Mouse (Mus musculus): Measurements from ENCODE around the gene Dnajb5. TPM values are rescaled to one million over a fixed set of nuclear protein-coding genes. Genes with fewer than 3 reads are reported as not detected.
A peak's percentile ranks its signal among the peaks of the same experiment; 100 is the strongest.

Dnajb5 gene
- polyA plus RNA-seq (2012; ENCODE audit: insufficient read depth, insufficient read length, low replicate concordance, missing spikeins), result 176 TPM in 1 of 2 replicates, not detected in the other

GRCm38 (mm10) chr4:42949676-42950051, at the start of gene Dnajb5:
Gene Dnajb5 (plus strand): TSS chr4:42949814.
- TF ChIP-seq CTCF (IDR thresholded peaks at IDR 0.05; ENCODE audit: insufficient read depth, low read depth, low read length), result no peak
- TF ChIP-seq POLR2A (IDR thresholded peaks at IDR 0.05; ENCODE audit: insufficient read depth, low read depth, low read length), result peak; percentile 92
- Histone ChIP-seq H3K4me3 (ENCODE audit: insufficient read depth, low read depth, low read length) (peak within 1 kb of the TSS; percentile 79), H3K4me1 (ENCODE audit: control insufficient read depth, insufficient read depth, low read length) (peaks cover 36% of the 10 kb centered on the region), H3K27ac (ENCODE audit: insufficient read depth, low read depth, low read length) (peak within 1 kb of the TSS; percentile 96)
- WGBS, result 1% methylated on average over 38 of the region's 39 CpGs

- WGBS, result 18% methylated on average over 5 of the region's 5 CpGs
- H3K27ac ChIP-seq (ENCODE audit: insufficient read depth, low read depth, low read length), result no peak overlapping the region
- H3K4me3 ChIP-seq (ENCODE audit: insufficient read depth, low read depth, low read length), result no peak overlapping the region
- no peak for TF ChIP-seq CTCF (IDR thresholded peaks at IDR 0.05; ENCODE audit: insufficient read depth, low read depth, low read length)
- TF ChIP-seq POLR2A (IDR thresholded peaks at IDR 0.05; ENCODE audit: insufficient read depth, low read depth, low read length), result no peak
- 0 out of 2 replicates have a peak, but pooled peaks cover 6% of the 10 kb centered on the region for H3K4me1 ChIP-seq (ENCODE audit: control insufficient read depth, insufficient read depth, low read length)
These were observed 48.7 kb upstream of the Dnajb5 start for GRCm38 (mm10) chr4:42900878-42901277.

- WGBS, result 63% methylated on average over 9 of the region's 9 CpGs
- 0 out of 2 replicates have a peak, but pooled peaks cover 6% of the 10 kb centered on the region for H3K4me1 ChIP-seq (ENCODE audit: control insufficient read depth, insufficient read depth, low read length)
- TF ChIP-seq CTCF (IDR thresholded peaks at IDR 0.05; ENCODE audit: insufficient read depth, low read depth, low read length), result peak; percentile 35; the same call in 1 of the 2 replicates
- no peak for TF ChIP-seq POLR2A (IDR thresholded peaks at IDR 0.05; ENCODE audit: insufficient read depth, low read depth, low read length)
- H3K27ac ChIP-seq (ENCODE audit: insufficient read depth, low read depth, low read length), result no peak overlapping the region
- H3K4me3 ChIP-seq (ENCODE audit: insufficient read depth, low read depth, low read length), result no peak overlapping the region
These were observed 47.4 kb upstream of the Dnajb5 start for GRCm38 (mm10) chr4:42902174-42902573.

GRCm38 (mm10) chr4:42902730-42903129, 46.9 kb upstream of the Dnajb5 start:
- Histone ChIP-seq H3K4me1 (ENCODE audit: control insufficient read depth, insufficient read depth, low read length) (0 out of 2 replicates have a peak, but pooled peaks cover 6% of the 10 kb centered on the region), H3K27ac (ENCODE audit: insufficient read depth, low read depth, low read length) (no peak overlapping the region), H3K4me3 (ENCODE audit: insufficient read depth, low read depth, low read length) (no peak overlapping the region)
- TF ChIP-seq POLR2A (IDR thresholded peaks at IDR 0.05; ENCODE audit: insufficient read depth, low read depth, low read length) (no peak), CTCF (IDR thresholded peaks at IDR 0.05; ENCODE audit: insufficient read depth, low read depth, low read length) (no peak)
- WGBS, result 94% methylated on average over 5 of the region's 5 CpGs

GRCm38 (mm10) chr4:42903942-42904341, 45.7 kb upstream of the Dnajb5 start:
- H3K27ac ChIP-seq (ENCODE audit: insufficient read depth, low read depth, low read length), result no peak overlapping the region
- H3K4me1 ChIP-seq (ENCODE audit: control insufficient read depth, insufficient read depth, low read length), result 0 out of 2 replicates have a peak, but pooled peaks cover 6% of the 10 kb centered on the region
- TF ChIP-seq CTCF (IDR thresholded peaks at IDR 0.05; ENCODE audit: insufficient read depth, low read depth, low read length), result no peak
- TF ChIP-seq POLR2A (IDR thresholded peaks at IDR 0.05; ENCODE audit: insufficient read depth, low read depth, low read length), result no peak
- no peak overlapping the region for H3K4me3 ChIP-seq (ENCODE audit: insufficient read depth, low read depth, low read length)
- 90% methylated on average over 1 of the region's 1 CpGs for WGBS

- Histone ChIP-seq H3K4me1 (ENCODE audit: control insufficient read depth, insufficient read depth, low read length) (0 out of 2 replicates have a peak, but pooled peaks cover 6% of the 10 kb centered on the region), H3K4me3 (ENCODE audit: insufficient read depth, low read depth, low read length) (no peak overlapping the region), H3K27ac (ENCODE audit: insufficient read depth, low read depth, low read length) (no peak overlapping the region)
- 87% methylated on average over 3 of the region's 3 CpGs for WGBS
- TF ChIP-seq CTCF (IDR thresholded peaks at IDR 0.05; ENCODE audit: insufficient read depth, low read depth, low read length), result no peak
- TF ChIP-seq POLR2A (IDR thresholded peaks at IDR 0.05; ENCODE audit: insufficient read depth, low read depth, low read length), result no peak
These were observed 45.1 kb upstream of the Dnajb5 start for GRCm38 (mm10) chr4:42904523-42904922.

GRCm38 (mm10) chr4:42904966-42905365, 44.6 kb upstream of the Dnajb5 start:
- Histone ChIP-seq H3K27ac (ENCODE audit: insufficient read depth, low read depth, low read length) (no peak overlapping the region), H3K4me3 (ENCODE audit: insufficient read depth, low read depth, low read length) (no peak overlapping the region), H3K4me1 (ENCODE audit: control insufficient read depth, insufficient read depth, low read length) (0 out of 2 replicates have a peak, but pooled peaks cover 6% of the 10 kb centered on the region)
- TF ChIP-seq CTCF (IDR thresholded peaks at IDR 0.05; ENCODE audit: insufficient read depth, low read depth, low read length) (no peak), POLR2A (IDR thresholded peaks at IDR 0.05; ENCODE audit: insufficient read depth, low read depth, low read length) (no peak)
- WGBS, result 69% methylated on average over 6 of the region's 6 CpGs

- 74% methylated on average over 10 of the region's 10 CpGs for WGBS
- TF ChIP-seq CTCF (IDR thresholded peaks at IDR 0.05; ENCODE audit: insufficient read depth, low read depth, low read length), result no peak
- no peak for TF ChIP-seq POLR2A (IDR thresholded peaks at IDR 0.05; ENCODE audit: insufficient read depth, low read depth, low read length)
- H3K4me3 ChIP-seq (ENCODE audit: insufficient read depth, low read depth, low read length), result no peak overlapping the region
- H3K4me1 ChIP-seq (ENCODE audit: control insufficient read depth, insufficient read depth, low read length), result peaks cover 10% of the 10 kb centered on the region
- H3K27ac ChIP-seq (ENCODE audit: insufficient read depth, low read depth, low read length), result no peak overlapping the region
These were observed 36.2 kb upstream of the Dnajb5 start for GRCm38 (mm10) chr4:42913391-42913790.

- H3K4me3 ChIP-seq (ENCODE audit: insufficient read depth, low read depth, low read length), result no peak overlapping the region
- 87% methylated on average over 12 of the region's 12 CpGs for WGBS
- peaks cover 12% of the 10 kb centered on the region for H3K4me1 ChIP-seq (ENCODE audit: control insufficient read depth, insufficient read depth, low read length)
- no peak for TF ChIP-seq POLR2A (IDR thresholded peaks at IDR 0.05; ENCODE audit: insufficient read depth, low read depth, low read length)
- TF ChIP-seq CTCF (IDR thresholded peaks at IDR 0.05; ENCODE audit: insufficient read depth, low read depth, low read length), result no peak
- no peak overlapping the region for H3K27ac ChIP-seq (ENCODE audit: insufficient read depth, low read depth, low read length)
These were observed 34.3 kb upstream of the Dnajb5 start for GRCm38 (mm10) chr4:42915311-42915710.
